Mouse (Mus musculus) cerebellum, postnatal 36 days (tissue): ENCODE measurements at regions not wholly inside any gene's neighbourhood (a gene's known extent, or its start where the extent isn't known, plus 50 kb on each side); places are given as distances from the start of the nearest gene placed in this dataset.

Experiments used
- DNase-seq, 2 experiments: peaks; one replicate each; pipeline ENCODE4 v3.0.0; 2021 to 2022; ENCODE audit warnings: mixed read lengths in 2 of 2

DNA sequence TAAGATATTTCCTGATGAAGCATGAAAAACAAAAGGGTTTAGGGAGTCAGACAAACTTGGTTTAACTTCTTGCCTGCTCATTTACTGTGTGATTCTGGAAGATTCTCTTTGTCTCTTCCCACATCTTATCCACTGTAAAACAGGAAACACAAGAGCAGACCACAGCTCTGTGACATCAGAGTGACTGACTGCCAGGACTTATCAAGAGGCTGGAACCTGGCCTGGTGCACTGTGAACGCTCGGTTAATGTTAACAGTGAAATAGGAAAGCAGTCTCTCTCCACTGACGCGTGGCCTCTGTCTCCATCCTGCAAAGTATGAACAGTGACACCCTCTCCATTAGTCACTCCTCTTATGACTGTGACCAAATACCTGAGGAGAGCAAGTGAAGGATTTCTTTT, 73.1 kb upstream of the Noct start:
- no peak for DNase-seq

DNA sequence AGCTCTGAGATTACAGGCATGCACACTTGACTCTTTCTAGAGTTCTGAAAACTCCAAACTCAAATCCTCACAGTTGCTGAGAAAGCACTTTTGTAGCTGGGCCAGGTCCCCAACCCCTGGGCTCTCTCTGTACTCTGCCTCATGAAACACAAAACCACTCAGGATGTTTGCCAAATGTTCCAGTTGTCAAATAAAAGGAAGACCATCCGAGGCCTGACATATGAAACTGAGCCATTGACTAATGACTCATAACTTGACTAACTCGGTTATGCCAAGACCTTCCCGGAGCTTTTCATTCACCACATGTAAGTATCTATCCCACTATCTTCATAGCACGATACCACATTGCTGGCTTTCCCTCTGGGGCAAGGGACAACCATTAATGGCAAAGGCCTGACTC, 68.6 kb upstream of the Noct start:
- no peak for DNase-seq

DNA sequence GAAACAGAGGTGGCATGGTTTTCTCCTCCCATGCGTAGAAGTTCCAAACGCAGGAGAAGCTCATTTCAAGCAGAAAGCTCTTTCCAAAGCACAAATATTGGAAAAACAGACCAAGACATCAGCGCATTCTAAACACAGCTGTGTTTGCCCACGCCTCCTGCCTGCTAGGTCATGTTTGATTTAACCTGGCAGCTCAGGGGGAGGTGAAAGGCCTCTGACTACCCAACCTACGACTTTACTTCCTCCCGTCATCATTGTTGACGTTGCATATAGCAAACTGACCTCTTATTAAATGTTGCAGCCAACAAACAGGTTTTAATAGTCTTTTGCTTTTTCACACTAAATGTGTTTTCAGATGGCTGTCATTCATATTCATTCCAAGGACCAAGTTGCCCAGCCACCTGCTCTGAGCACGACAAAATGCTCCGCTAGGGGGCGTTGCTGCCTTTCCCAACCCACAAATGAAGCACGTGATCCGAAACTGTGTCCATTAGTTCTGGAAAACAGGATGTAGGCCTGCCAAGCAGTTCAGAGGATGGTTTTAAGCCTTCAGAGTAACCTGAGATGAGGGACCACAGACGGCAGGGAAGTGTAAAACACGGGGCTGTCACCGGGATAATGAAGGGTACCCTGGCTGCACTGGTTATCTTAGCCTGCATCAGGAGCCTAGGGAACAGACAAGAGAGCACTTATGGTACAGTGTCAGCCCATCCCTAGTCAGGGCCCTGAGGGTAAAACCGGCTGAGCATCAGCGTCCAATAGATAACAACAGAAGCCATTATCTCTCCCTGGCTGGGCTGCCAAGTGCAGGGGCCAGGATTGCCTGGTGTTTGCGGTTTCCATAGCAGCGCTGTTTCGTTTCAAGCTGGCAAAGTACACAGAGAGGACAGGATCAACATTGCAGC, 67.6 kb upstream of the Noct start:
- peak; percentile 41 to 45 for DNase-seq

DNA sequence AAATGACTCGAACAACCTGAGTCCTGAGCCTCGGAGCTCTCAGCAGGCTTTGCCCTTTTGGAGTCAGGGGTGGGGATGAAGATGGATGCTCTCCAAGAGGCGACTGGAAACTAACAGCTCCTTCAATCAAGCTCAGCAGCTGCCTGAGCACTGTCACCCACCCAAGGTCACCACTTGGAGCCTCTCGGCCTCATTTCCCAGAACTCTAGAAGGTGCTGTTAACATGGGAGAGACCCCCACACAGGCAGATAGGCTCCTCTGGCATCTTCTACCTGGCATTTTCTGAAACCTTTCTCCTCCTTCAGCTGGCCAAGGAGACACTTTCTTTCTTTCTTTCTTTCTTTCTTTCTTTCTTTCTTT, 67.0 kb upstream of the Noct start:
- DNase-seq, result no peak

- no peak for DNase-seq
These were observed 65.8 kb upstream of the Noct start for GRCm38 (mm10) chr3:51158449-51158848.

DNA sequence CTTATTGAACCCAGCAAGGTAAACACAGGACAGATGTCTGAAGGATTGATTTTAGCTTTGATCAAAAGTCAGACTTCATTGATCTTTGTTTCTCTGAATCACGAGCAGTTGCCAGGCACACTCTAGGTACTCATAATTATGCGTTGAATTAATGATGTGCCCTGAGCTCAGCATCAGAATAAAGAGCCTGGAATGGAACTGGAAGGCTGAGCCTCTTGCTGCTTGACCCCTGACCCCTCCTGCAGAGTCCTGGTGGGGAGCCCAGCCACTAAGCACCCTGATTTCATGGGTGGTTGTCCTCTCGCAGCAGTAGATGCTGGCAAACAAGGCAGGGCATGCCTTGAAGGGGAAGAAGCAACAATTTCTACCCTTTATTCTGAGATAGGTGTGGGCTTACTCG, 64.9 kb upstream of the Noct start:
- DNase-seq, result no peak

DNA sequence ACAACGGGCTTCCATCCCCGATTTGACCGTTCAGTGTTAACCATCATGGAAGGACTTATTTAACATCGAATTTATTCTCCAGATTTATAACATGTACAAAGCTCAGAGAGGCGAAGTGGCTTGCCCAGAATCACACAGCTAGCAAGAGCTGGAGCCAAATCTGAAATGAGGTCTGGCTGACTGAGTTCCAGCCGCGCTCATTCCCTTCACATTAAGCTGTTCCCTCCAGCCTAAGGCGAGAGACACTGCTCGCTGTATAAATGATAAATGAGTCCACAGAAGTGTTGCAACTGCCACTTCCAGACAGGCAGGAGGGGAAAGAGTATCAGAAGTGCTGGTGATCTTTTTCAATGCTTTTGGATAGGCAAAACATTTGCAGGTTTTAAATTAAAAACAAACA, 64.4 kb upstream of the Noct start:
- DNase-seq, result no peak

DNA sequence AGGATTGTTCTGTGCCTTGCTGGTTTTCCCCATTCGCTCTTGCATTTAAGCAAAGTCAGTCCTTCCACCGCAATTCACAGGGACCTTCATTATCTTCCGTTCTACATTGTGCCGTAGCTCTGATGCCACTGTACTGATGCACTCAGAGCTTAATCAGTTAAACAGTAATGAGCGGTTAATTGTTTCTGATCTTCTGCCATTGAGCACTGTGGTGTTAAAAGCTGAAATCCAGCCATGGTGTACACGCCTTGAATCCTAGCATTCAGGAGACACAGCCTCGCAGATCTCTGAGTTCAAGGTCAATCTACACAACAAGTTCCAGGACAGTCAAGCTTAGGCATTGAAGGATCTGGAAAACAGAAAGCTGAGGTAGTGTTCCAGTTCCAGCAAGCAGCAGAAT, 63.6 kb upstream of the Noct start:
- no peak for DNase-seq

- DNase-seq, result no peak
These were observed 54.9 kb upstream of the Noct start for GRCm38 (mm10) chr3:51169150-51169925.

DNA sequence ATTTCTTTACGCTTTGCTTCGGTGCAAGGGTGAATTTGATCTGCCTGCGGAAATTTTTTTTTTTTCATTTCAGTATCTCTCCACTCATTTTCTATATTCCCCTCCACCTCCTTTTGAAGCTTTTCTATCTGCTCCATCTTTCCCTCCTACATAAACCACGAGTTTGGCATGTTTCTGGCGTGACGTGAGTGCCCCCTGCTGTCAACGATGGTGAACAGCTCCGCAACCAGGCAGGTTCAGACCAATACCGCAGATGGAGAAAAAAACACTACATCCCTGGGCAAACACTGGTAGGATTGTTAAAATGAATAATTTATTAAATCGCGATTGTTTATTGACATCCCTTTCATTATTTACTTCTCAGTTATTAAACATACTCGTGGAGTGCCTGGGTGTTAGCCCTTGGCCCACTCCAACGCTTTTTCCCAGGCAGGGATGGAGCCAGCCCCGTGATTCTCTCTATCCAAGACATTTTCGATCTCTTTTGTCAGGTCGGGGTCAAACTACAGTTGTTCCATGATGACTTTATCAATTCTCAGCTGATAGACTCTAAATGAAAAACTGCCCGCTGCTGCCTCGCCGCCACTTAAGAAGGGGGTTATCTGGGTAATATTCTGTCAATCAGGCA, 53.9 kb upstream of the Noct start:
- DNase-seq, result peak; percentile 79 to 84
